ENCODE assay signal across 10 mouse cellular contexts in genomic region chr12:75833960-75834729, GRCm38 (mm10). TPM values are rescaled to one million over a fixed set of nuclear protein-coding genes. Genes with fewer than 3 reads are reported as not detected.
DNase-seq lines count a peak whose midpoint lies in the region; ATAC-seq lines count a peak whose summit lies in the region.
"Had no signal": no experiment of that assay in that cellular context is flagged by ENCODE, and none has a peak within 500 bp of the region (broad histone marks: within the 10 kb centered on the region; RNA-seq: fewer than 3 reads in every experiment).

No protein-coding gene starts in this region.

- H3K4me3 ChIP-seq in hindbrain, embryonic 12.5 days: no peak overlapping the region
- H3K4me3 ChIP-seq in hindbrain, embryonic 11.5 days (ENCODE audit: low read depth, low read length): no peak overlapping the region
- H3K4me3 ChIP-seq in limb, embryonic 11.5 days (ENCODE audit: low read depth, low read length): no peak overlapping the region
- H3K4me3 ChIP-seq: hindbrain, embryonic 15.5 days had no signal

- H3K27ac ChIP-seq in hindbrain, embryonic 12.5 days: 0 out of 2 replicates have a peak overlapping the region, but pooled peaks have one; percentile 30
- no peak overlapping the region for H3K27ac ChIP-seq in hindbrain, embryonic 11.5 days (ENCODE audit: low read depth, low read length)
- H3K27ac ChIP-seq in limb, embryonic 11.5 days (replicated peaks; ENCODE audit: low read depth, low read length): 0 out of 2 replicates have a peak overlapping the region, but pooled peaks have one; percentile 33
- H3K27ac ChIP-seq: hindbrain, embryonic 15.5 days had no signal

- no peak overlapping the region for H3K9ac ChIP-seq in hindbrain, embryonic 12.5 days
- no peak overlapping the region for H3K9ac ChIP-seq in hindbrain, embryonic 11.5 days (ENCODE audit: low read depth, low read length)
- no peak overlapping the region for H3K9ac ChIP-seq in limb, embryonic 11.5 days (ENCODE audit: low read length)
- H3K9ac ChIP-seq: hindbrain, embryonic 15.5 days had no signal

- no peak for ATAC-seq in hindbrain, embryonic 12.5 days (ENCODE audit: low FRiP score)
- no peak for ATAC-seq in hindbrain, embryonic 11.5 days (ENCODE audit: low FRiP score)
- ATAC-seq in limb, embryonic 11.5 days (ENCODE audit: insufficient number of reproducible peaks, low FRiP score, low TSS enrichment, low read depth): peak; percentile 48

- H3K9me3 ChIP-seq in hindbrain, embryonic 12.5 days (replicated peaks): no peaks in the 10 kb centered on the region
- H3K9me3 ChIP-seq in hindbrain, embryonic 11.5 days (ENCODE audit: control insufficient read depth, low read length): no peaks in the 10 kb centered on the region
- no peaks in the 10 kb centered on the region for H3K9me3 ChIP-seq in limb, embryonic 11.5 days (ENCODE audit: control insufficient read depth, low read length)
- H3K9me3 ChIP-seq: hindbrain, embryonic 15.5 days had no signal

- no peak for DNase-seq in hindbrain, embryonic 11.5 days (ENCODE audit: low spot score)
- DNase-seq in CD4-positive, CD25-positive, alpha-beta regulatory T cell, adult 2 months (ENCODE audit: low read depth, low spot score): peak; percentile 9
- DNase-seq in embryo, embryonic 9.5 days (ENCODE audit: extremely low spot score): peak; percentile 28
- peak; percentile 58 for DNase-seq in limb, embryonic 11.5 days (ENCODE audit: low spot score)
- no peak for DNase-seq in adrenal gland, adult 18-20 months (ENCODE audit: low spot score in 2 of 2)
- no peak for DNase-seq in ovary, postnatal 14 days (ENCODE audit: low spot score)
- no peak for DNase-seq in thymus, postnatal 36 days
- DNase-seq: retina, postnatal 1 day had no signal

- H3K36me3 ChIP-seq in hindbrain, embryonic 12.5 days: no peaks in the 10 kb centered on the region
- H3K36me3 ChIP-seq in hindbrain, embryonic 11.5 days (ENCODE audit: control insufficient read depth, insufficient read depth, low read length): no peaks in the 10 kb centered on the region
- H3K36me3 ChIP-seq in limb, embryonic 11.5 days (ENCODE audit: control insufficient read depth, insufficient read depth, low read length): no peaks in the 10 kb centered on the region
- H3K36me3 ChIP-seq: hindbrain, embryonic 15.5 days had no signal

- H3K27me3 ChIP-seq in hindbrain, embryonic 12.5 days: no peaks in the 10 kb centered on the region; the same call in 1 of the 2 replicates
- H3K27me3 ChIP-seq in hindbrain, embryonic 11.5 days (ENCODE audit: control insufficient read depth, insufficient read depth, low read length): no peaks in the 10 kb centered on the region
- H3K27me3 ChIP-seq in limb, embryonic 11.5 days (ENCODE audit: control insufficient read depth, insufficient read depth, low read length): no peaks in the 10 kb centered on the region
- H3K27me3 ChIP-seq: hindbrain, embryonic 15.5 days had no signal

- WGBS in hindbrain, embryonic 12.5 days: 65% methylated on average over 14 of the region's 14 CpGs
- 63% methylated on average over 14 of the region's 14 CpGs for WGBS in hindbrain, embryonic 11.5 days
- WGBS in limb, embryonic 11.5 days: 19% methylated on average over 14 of the region's 14 CpGs

- H3K4me1 ChIP-seq in hindbrain, embryonic 12.5 days: peaks cover 35% of the 10 kb centered on the region
- H3K4me1 ChIP-seq in hindbrain, embryonic 11.5 days (replicated peaks; ENCODE audit: control insufficient read depth, insufficient read depth, low read length): 0 out of 2 replicates have a peak, but pooled peaks cover 3% of the 10 kb centered on the region
- peaks cover 26% of the 10 kb centered on the region for H3K4me1 ChIP-seq in limb, embryonic 11.5 days (ENCODE audit: control insufficient read depth, insufficient read depth, low read length)

- H3K4me2 ChIP-seq in hindbrain, embryonic 12.5 days (replicated peaks): no peak overlapping the region
- H3K4me2 ChIP-seq in hindbrain, embryonic 11.5 days (replicated peaks; ENCODE audit: low read depth, low read length): no peak overlapping the region
- H3K4me2 ChIP-seq in limb, embryonic 11.5 days (ENCODE audit: low read depth, severe bottlenecking): peak overlapping the region; percentile 17; the same call in 1 of the 2 replicates
- H3K4me2 ChIP-seq: hindbrain, embryonic 15.5 days had no signal

RNA-seq across cellular contexts. Expression of gene Syne2, which starts 16.2 kb away (rescaled TPM):
- 92.8 and 97.9 TPM in 2 replicates for polyA plus RNA-seq in hindbrain, embryonic 12.5 days (2016; fragmentation: Nextera tagmentation; extraction: Ambion mirVana)
- 75.2 and 97.5 TPM in 2 replicates for polyA plus RNA-seq in hindbrain, embryonic 11.5 days (2014; fragmentation: Nextera tagmentation; extraction: Ambion mirVana)
- 96.6 and 100 TPM in 2 replicates for polyA plus RNA-seq in limb, embryonic 11.5 days (2014; fragmentation: Nextera tagmentation; extraction: Ambion mirVana)
- total RNA-seq in adrenal gland, adult 18-20 months (2021): 10 to 100 TPM; 33.2 to 39.7 TPM

Comparison
In these comparisons a context has a peak if more than half of its experiments do, and no peak if none do; other contexts are left out.
1. DNase-seq: peak in CD4-positive, CD25-positive, alpha-beta regulatory T cell, adult 2 months (single experiment), embryo, embryonic 9.5 days (single experiment) and limb, embryonic 11.5 days (single experiment); none in hindbrain, embryonic 11.5 days (single experiment), adrenal gland, adult 18-20 months (0 of 2), ovary, postnatal 14 days (single experiment) and thymus, postnatal 36 days (0 of 2).